Mouse (Mus musculus) cerebellum, adult 2 months (tissue): ENCODE measurements around the gene Slc43a1.

Experiments used
- CTCF ChIP-seq: fragments of 200-500 bp; IDR thresholded peaks from 2 replicates; pipeline ENCODE4 v1.5.1; 2011; ENCODE audit warnings: low read depth, mild to moderate bottlenecking, control low read depth, low read length, moderate library complexity, borderline replicate concordance; ENCODE audit not compliant: insufficient read depth
- POLR2A ChIP-seq: fragments of 200-500 bp; IDR thresholded peaks from 2 replicates; pipeline ENCODE4 v1.6.1; 2011; ENCODE audit warnings: low read length, control low read depth, borderline replicate concordance; ENCODE audit not compliant: insufficient read depth

- no peak for TF ChIP-seq POLR2A
- no peak for TF ChIP-seq CTCF
Observed at GRCm38 (mm10) chr2:84861430-84861829, 22.8 kb downstream of the Slc43a1 start.
